Mouse (Mus musculus): Measurements from ENCODE around the gene Kcnrg. TPM values are rescaled to one million over a fixed set of nuclear protein-coding genes. Genes with fewer than 3 reads are reported as not detected.
A peak's percentile ranks its signal among the peaks of the same experiment; 100 is the strongest.

Kcnrg gene
- polyA plus RNA-seq, 1 experiment from 2014 or later = 1.2 TPM

- peak; percentile 91 for ATAC-seq (ENCODE audit: insufficient read depth, low FRiP score, low TSS enrichment)
- H3K27me3 ChIP-seq (ENCODE audit: control insufficient read depth, insufficient read depth, low read length) = no peaks in the 10 kb centered on the region
- no peaks in the 10 kb centered on the region for H3K4me1 ChIP-seq (ENCODE audit: control insufficient read depth, insufficient read depth, low read length)
- H3K9me3 ChIP-seq (ENCODE audit: control insufficient read depth, low read length) = no peaks in the 10 kb centered on the region
- no peaks in the 10 kb centered on the region for H3K36me3 ChIP-seq (ENCODE audit: control insufficient read depth, insufficient read depth, low read length)
- peak overlapping the region; percentile 50 for H3K4me2 ChIP-seq (ENCODE audit: low read depth)
- DNase-seq (ENCODE audit: low spot score) = peak; percentile 99
- WGBS = 2% methylated on average over 62 of the region's 62 CpGs
- H3K27ac ChIP-seq (ENCODE audit: low read depth, low read length) = peak overlapping the region; percentile 95
- peak overlapping the region; percentile 70 for H3K4me3 ChIP-seq (ENCODE audit: low read depth, low read length)
- peak overlapping the region; percentile 78 for H3K9ac ChIP-seq (ENCODE audit: low read length)
Observed at GRCm38 (mm10) chr14:61648685-61649504, 41.6 kb downstream of the Kcnrg start.

GRCm38 (mm10) chr14:61650291-61650960 is 43.2 kb downstream of the Kcnrg start:
- 38% methylated on average over 9 of the region's 9 CpGs for WGBS
- Histone ChIP-seq H3K36me3 (ENCODE audit: control insufficient read depth, insufficient read depth, low read length) (no peaks in the 10 kb centered on the region), H3K4me2 (ENCODE audit: low read depth) (no peak overlapping the region), H3K9me3 (ENCODE audit: control insufficient read depth, low read length) (no peaks in the 10 kb centered on the region), H3K27ac (ENCODE audit: low read depth, low read length) (no peak overlapping the region), H3K4me3 (ENCODE audit: low read depth, low read length) (no peak overlapping the region), H3K9ac (ENCODE audit: low read length) (no peak overlapping the region), H3K27me3 (ENCODE audit: control insufficient read depth, insufficient read depth, low read length) (no peaks in the 10 kb centered on the region), H3K4me1 (ENCODE audit: control insufficient read depth, insufficient read depth, low read length) (no peaks in the 10 kb centered on the region)
- ATAC-seq (ENCODE audit: insufficient read depth, low FRiP score, low TSS enrichment) (no peak), DNase-seq (ENCODE audit: low spot score) (peak; percentile 15)

- H3K4me1 ChIP-seq (ENCODE audit: control insufficient read depth, insufficient read depth, low read length) = no peaks in the 10 kb centered on the region
- H3K4me3 ChIP-seq (ENCODE audit: low read depth, low read length) = no peak overlapping the region
- no peaks in the 10 kb centered on the region for H3K36me3 ChIP-seq (ENCODE audit: control insufficient read depth, insufficient read depth, low read length)
- no peak overlapping the region for H3K9ac ChIP-seq (ENCODE audit: low read length)
- no peak overlapping the region for H3K4me2 ChIP-seq (ENCODE audit: low read depth)
- H3K27ac ChIP-seq (ENCODE audit: low read depth, low read length) = no peak overlapping the region
- no peaks in the 10 kb centered on the region for H3K9me3 ChIP-seq (ENCODE audit: control insufficient read depth, low read length)
- DNase-seq (ENCODE audit: low spot score) (no peak), ATAC-seq (ENCODE audit: insufficient read depth, low FRiP score, low TSS enrichment) (no peak)
- WGBS = 45% methylated on average over 2 of the region's 2 CpGs
- no peaks in the 10 kb centered on the region for H3K27me3 ChIP-seq (ENCODE audit: control insufficient read depth, insufficient read depth, low read length)
Observed at GRCm38 (mm10) chr14:61656469-61656868, 49.2 kb downstream of the Kcnrg start.

- 96% methylated on average over 1 of the region's 1 CpGs for WGBS
- no peaks in the 10 kb centered on the region for H3K9me3 ChIP-seq (ENCODE audit: control insufficient read depth, low read length)
- no peak overlapping the region for H3K4me3 ChIP-seq (ENCODE audit: low read depth, low read length)
- no peaks in the 10 kb centered on the region for H3K36me3 ChIP-seq (ENCODE audit: control insufficient read depth, insufficient read depth, low read length)
- H3K27me3 ChIP-seq (ENCODE audit: control insufficient read depth, insufficient read depth, low read length) = no peaks in the 10 kb centered on the region
- ATAC-seq (ENCODE audit: insufficient read depth, low FRiP score, low TSS enrichment) = no peak
- no peak overlapping the region for H3K4me2 ChIP-seq (ENCODE audit: low read depth)
- no peaks in the 10 kb centered on the region for H3K4me1 ChIP-seq (ENCODE audit: control insufficient read depth, insufficient read depth, low read length)
- H3K9ac ChIP-seq (ENCODE audit: low read length) = no peak overlapping the region
- H3K27ac ChIP-seq (ENCODE audit: low read depth, low read length) = no peak overlapping the region
- DNase-seq (ENCODE audit: low spot score) = no peak
Observed at GRCm38 (mm10) chr14:61661496-61661895, 54.2 kb downstream of the Kcnrg start.

- DNase-seq (ENCODE audit: low spot score) (no peak), ATAC-seq (ENCODE audit: insufficient read depth, low FRiP score, low TSS enrichment) (no peak)
- Histone ChIP-seq H3K27ac (ENCODE audit: low read depth, low read length) (no peak overlapping the region), H3K4me3 (ENCODE audit: low read depth, low read length) (no peak overlapping the region), H3K4me2 (ENCODE audit: low read depth) (no peak overlapping the region), H3K36me3 (ENCODE audit: control insufficient read depth, insufficient read depth, low read length) (no peaks in the 10 kb centered on the region), H3K27me3 (ENCODE audit: control insufficient read depth, insufficient read depth, low read length) (no peaks in the 10 kb centered on the region), H3K4me1 (ENCODE audit: control insufficient read depth, insufficient read depth, low read length) (no peaks in the 10 kb centered on the region), H3K9ac (ENCODE audit: low read length) (no peak overlapping the region), H3K9me3 (ENCODE audit: control insufficient read depth, low read length) (no peaks in the 10 kb centered on the region)
- 91% methylated on average over 8 of the region's 8 CpGs for WGBS
Observed at GRCm38 (mm10) chr14:61662307-61662706, 55.0 kb downstream of the Kcnrg start.

MicroRNAs encoded within 50 kb of the gene (microRNA counts, 519-probe panel; counts per million panel counts)
- microRNA mmu-miR-15a (6,035 counts per million, percentile 96 among the panel's probes with 10 or more counts), microRNA mmu-miR-16 (6,879 counts per million, percentile 99 among the panel's probes with 10 or more counts)

Small RNA genes lying within 50 kb of the gene (microRNA-seq; reads per million reads assigned to microRNA genes)
- gene Mir15a (3,553 reads per million, percentile 89 among the genes with 10 or more reads in this experiment), gene Mir16-1 (1,938 reads per million, percentile 83 among the genes with 10 or more reads in this experiment)

Other genes starting within 250 kb of the Kcnrg start
- gene Ebpl, start 247.0 kb upstream of the Kcnrg start, polyA plus RNA-seq (2014; fragmentation: Nextera tagmentation; extraction: Ambion mirVana) = 8.5 and 9.2 TPM in 2 replicates
- 109 and 111 TPM in 2 replicates for gene Kpna3, start 167.6 kb upstream of the Kcnrg start, polyA plus RNA-seq (2014; fragmentation: Nextera tagmentation; extraction: Ambion mirVana)
- 21.2 and 23.9 TPM in 2 replicates for gene Spryd7, start 50.6 kb upstream of the Kcnrg start, polyA plus RNA-seq (2014; fragmentation: Nextera tagmentation; extraction: Ambion mirVana)
- gene Trim13, start 9.2 kb upstream of the Kcnrg start, polyA plus RNA-seq (2014; fragmentation: Nextera tagmentation; extraction: Ambion mirVana) = 29.7 and 29.9 TPM in 2 replicates

Data from neural tube, embryonic 11.5 days (tissue).